Mouse (Mus musculus) spleen, postnatal 10 days (tissue): Measurements from ENCODE around the gene Lipa.

ENCODE experiments used
- DNase-seq, 2 experiments: peaks; one replicate each; pipeline ENCODE4 v3.0.0; 2021 to 2022; ENCODE audit warnings: low spot score in 2 of 2

Lipa gene

GRCm38 (mm10) chr19:34526941-34527682 is at the start of gene Lipa:
Lipa (minus strand) TSS chr19:34527474.
- peak; percentile 75 to 93 for DNase-seq

- DNase-seq: no peak
Observed at GRCm38 (mm10) chr19:34573650-34574049, 46.4 kb upstream of the Lipa start.

- DNase-seq: no peak
Observed at GRCm38 (mm10) chr19:34571080-34571479, 43.8 kb upstream of the Lipa start.

GRCm38 (mm10) chr19:34569896-34570476 is 42.7 kb upstream of the Lipa start:
- no peak for DNase-seq

- DNase-seq: no peak
Observed at GRCm38 (mm10) chr19:34568988-34569895, 42.0 kb upstream of the Lipa start.

GRCm38 (mm10) chr19:34566178-34566784 is 39.0 kb upstream of the Lipa start:
- no peak for DNase-seq

- no peak for DNase-seq
Observed at GRCm38 (mm10) chr19:34562556-34562955, 35.3 kb upstream of the Lipa start.

- no peak for DNase-seq
Observed at GRCm38 (mm10) chr19:34556621-34557020, 29.3 kb upstream of the Lipa start.

- no peak for DNase-seq
Observed at GRCm38 (mm10) chr19:34554061-34554460, 26.8 kb upstream of the Lipa start.

- no peak for DNase-seq
Observed at GRCm38 (mm10) chr19:34553522-34553921, 26.2 kb upstream of the Lipa start.

GRCm38 (mm10) chr19:34553021-34553420 is 25.7 kb upstream of the Lipa start:
- DNase-seq: no peak

GRCm38 (mm10) chr19:34551981-34552380 is 24.7 kb upstream of the Lipa start:
- DNase-seq: no peak

- peak; percentile 44 to 75 for DNase-seq
Observed at GRCm38 (mm10) chr19:34550534-34551223, 23.4 kb upstream of the Lipa start, which contains the start of gene Ifit2. Ifit2 (plus strand) TSS chr19:34550694.

GRCm38 (mm10) chr19:34550205-34550533 is 22.9 kb upstream of the Lipa start:
- no peak for DNase-seq

GRCm38 (mm10) chr19:34547976-34548375 is 20.7 kb upstream of the Lipa start:
- DNase-seq: peak; percentile 72 to 90

GRCm38 (mm10) chr19:34546211-34546610 is 18.9 kb upstream of the Lipa start:
- DNase-seq: no peak

- no peak for DNase-seq
Observed at GRCm38 (mm10) chr19:34539422-34539821, 12.1 kb upstream of the Lipa start.

- no peak for DNase-seq
Observed at GRCm38 (mm10) chr19:34532061-34532751, 4.9 kb upstream of the Lipa start.

- DNase-seq: peak; percentile 22 to 42
Observed at GRCm38 (mm10) chr19:34526321-34526923, 852 bp downstream of the Lipa start.

GRCm38 (mm10) chr19:34524646-34525045 is 2.6 kb downstream of the Lipa start:
- DNase-seq: no peak
